Mouse (Mus musculus): Measurements from ENCODE around the gene Jak3.

- no peak for TF ChIP-seq CTCF (IDR thresholded peaks at IDR 0.05; ENCODE audit: extremely low read depth, insufficient read length, insufficient replicate concordance, low read depth, low read length)
- TF ChIP-seq POLR2A (IDR thresholded peaks at IDR 0.05; ENCODE audit: low read depth, low read length), result no peak
Observed at GRCm38 (mm10) chr8:71671549-71671965, 4.5 kb upstream of the Jak3 start, which contains the start of gene Unc13a.

Measured in small intestine, adult 2 months (tissue).